Mouse (Mus musculus): ENCODE measurements around the gene Inhbb.

The Inhbb gene

DNA sequence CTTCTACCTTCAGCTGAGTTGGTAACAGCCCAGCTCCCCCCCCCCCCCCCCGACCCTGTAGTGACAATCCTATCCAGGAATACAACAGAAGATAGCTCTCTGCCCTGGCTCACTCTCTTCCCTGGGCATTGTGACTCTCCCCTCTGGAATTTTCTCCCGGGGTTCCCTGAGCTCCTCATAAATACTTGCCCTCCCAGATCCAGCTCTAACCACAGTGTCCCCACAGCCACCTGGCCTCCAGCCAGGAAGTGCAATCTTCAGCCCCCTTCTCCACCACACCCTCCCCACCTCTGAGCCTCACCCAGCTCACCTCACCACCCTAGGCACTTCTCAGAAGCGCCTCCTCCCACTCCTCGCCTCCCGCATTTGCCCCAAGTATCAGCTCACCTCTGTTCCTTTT is 46.7 kb downstream of the Inhbb start:
- no peak for DNase-seq (ENCODE audit: low spot score)

DNA sequence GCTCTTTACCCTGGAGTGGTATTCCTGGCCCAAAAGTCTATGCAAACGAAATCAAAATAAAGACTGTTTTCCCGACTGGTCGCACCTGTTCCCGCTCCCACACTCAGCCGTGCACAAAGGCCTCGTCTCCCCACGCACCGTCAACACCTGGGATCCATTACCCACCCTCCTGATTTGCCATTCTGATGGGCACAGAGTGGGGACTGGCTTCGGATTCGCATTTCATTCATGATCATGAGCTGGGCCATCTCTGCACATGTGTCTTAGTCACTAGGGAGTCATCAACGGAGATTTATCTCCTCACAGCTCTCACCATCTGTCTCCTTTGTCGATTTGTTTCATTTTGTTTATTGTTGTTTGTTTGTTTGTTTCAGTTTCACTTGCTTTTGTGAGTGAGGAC is 54.5 kb downstream of the Inhbb start:
- DNase-seq (ENCODE audit: low spot score), result no peak

- DNase-seq (ENCODE audit: low spot score), result peak; percentile 36
These were observed 55.7 kb downstream of the Inhbb start for GRCm38 (mm10) chr1:119366315-119366714.
